Mouse (Mus musculus) brain, adult 2 months (tissue): ENCODE data around the gene Bex4.

ENCODE experiments used
- DNase-seq: peaks from one replicate; pipeline ENCODE4 v3.0.0; 2011; ENCODE audit warnings: low read depth, low spot score

Gene Bex4

DNA sequence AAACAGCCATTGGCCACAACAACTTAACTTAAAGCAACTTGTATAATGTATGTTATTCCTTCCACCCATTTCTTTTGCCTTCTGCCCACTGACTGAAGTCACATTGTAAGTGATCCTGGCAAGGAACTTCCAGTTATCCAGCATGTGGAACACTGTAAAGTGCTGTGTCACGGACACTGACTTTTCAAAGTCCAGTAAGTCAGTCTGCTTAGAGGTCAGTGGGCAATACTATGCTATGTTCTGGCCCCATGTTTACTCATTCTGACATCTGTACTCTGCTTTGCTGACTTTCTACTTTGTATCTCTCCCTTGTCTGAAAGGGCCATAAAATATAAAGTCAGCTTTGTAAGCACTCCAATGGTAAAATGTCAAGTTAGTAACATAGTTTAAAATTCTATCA, 44.3 kb downstream of the Bex4 start:
- no peak for DNase-seq
